Mouse (Mus musculus): ENCODE results near the gene Hist1h2br.
"Not testable (repeated sequence)": the region's sequence is repeated elsewhere in the genome, so short reads cannot be mapped to it uniquely, and the experiment has no call there.

Gene Hist1h2br

GRCm38 (mm10) chr13:21833461-21833860, at the start of gene Hist1h2br, which contains the start of gene Hist1h2ap:
Hist1h2br (plus strand) TSS chr13:21833743.
Hist1h2ap (minus strand) TSS chr13:21833507.
- not testable (repeated sequence) for DNase-seq

GRCm38 (mm10) chr13:21784311-21784710, 49.2 kb upstream of the Hist1h2br start:
- no peak for DNase-seq

- DNase-seq, result no peak
Observed at GRCm38 (mm10) chr13:21786189-21786898, 47.2 kb upstream of the Hist1h2br start.

- peak; percentile 82 to 86 for DNase-seq
Observed at GRCm38 (mm10) chr13:21786899-21787629, 46.5 kb upstream of the Hist1h2br start, which contains the start of the genes Hist1h2an and Hist1h2bp. Hist1h2an (minus strand) TSS chr13:21787218. Hist1h2bp (plus strand) TSS chr13:21787461.

DNA sequence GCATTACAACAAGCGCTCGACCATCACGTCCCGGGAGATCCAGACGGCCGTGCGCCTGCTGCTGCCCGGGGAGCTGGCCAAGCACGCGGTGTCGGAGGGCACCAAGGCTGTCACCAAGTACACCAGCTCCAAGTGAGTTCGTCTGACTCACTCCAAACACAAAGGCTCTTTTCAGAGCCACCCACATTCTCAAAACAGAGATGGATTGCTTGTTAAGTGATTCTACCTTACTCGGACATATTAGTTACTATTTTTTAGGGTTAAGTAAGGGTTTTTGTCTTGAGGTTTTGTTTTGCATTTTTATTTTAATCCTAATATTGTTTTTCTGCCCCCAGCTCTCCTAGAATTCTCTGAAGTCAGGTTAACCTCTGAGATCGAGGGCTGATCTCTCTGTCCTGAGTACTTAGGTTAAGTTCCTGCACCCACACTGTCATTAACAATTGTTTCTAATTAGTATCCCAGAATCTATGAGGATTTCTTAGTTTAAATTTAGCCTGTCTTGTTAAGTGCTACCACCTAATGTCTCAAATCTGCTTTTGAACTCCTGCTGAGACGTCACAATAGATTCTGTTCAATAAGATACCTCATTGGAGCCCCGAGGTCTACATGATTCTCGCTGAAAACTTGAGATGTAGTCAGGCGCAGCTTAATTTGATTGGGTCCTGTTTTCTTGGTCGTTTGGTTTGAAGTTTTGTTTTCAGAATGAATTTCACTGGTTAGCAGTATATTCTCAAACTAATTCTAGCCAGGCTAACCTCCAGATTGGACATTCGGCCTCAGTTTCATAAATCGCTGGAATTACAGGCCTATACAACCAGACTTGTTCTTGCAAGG, 45.6 kb upstream of the Hist1h2br start:
- DNase-seq, result no peak

DNA sequence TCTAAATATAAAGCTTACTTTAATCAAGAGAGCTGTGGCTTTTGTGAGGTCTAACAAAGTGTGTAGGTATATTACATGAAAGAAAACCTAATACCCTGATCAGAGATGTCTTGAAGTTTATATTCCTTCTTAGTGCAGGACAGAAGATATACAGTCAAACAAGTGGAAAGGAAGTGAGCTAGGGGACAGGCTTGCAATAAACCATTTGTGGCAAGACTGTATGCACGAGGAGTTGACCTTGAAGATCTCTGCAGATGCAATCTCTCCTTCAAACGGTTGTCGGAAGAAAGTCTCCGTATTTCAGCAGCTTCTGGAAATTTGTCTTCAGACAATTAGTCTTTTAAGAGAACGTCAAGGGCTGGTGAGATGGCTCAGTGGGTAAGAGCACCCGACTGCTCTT, 43.6 kb upstream of the Hist1h2br start:
- no peak for DNase-seq

GRCm38 (mm10) chr13:21790601-21791283, 42.8 kb upstream of the Hist1h2br start:
- no peak for DNase-seq

DNA sequence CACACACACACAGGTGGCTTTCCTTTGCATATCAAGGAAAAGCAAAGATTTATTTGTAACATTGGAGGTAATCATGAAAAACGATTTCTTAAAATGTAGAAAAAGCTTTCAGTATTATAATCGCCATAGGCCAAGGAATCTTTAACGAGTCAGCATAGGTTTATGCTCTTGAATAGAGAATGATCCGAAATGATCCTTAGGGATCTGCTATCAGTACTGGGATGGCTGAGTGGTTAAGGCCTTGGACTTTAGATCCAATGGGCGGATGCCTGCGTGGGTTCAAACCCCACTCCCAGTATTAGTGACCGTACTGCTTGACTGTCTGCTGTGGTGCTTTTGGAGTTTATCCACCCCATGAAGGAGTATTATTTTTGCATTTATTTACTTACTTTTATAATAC, 38.0 kb upstream of the Hist1h2br start:
- no peak for DNase-seq

DNA sequence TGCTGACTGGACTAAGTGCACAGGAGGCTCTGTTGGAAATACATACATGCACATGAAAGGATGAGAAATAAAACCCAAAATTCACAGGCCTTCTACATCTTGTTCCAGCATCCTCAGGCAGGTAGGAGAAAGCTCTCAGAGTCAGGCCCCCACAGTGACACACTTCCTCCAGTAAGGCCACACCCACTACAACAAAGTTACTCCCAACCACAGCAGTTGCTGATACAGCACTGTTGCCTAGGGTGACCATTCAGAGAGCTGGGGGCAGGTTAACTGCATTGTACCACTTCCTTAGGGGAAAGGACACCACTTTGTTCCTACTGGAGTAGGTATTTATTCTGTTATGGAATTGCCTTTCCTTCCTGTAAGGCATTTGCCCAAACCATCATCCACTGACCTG, 36.4 kb upstream of the Hist1h2br start:
- DNase-seq, result not testable (repeated sequence)

DNA sequence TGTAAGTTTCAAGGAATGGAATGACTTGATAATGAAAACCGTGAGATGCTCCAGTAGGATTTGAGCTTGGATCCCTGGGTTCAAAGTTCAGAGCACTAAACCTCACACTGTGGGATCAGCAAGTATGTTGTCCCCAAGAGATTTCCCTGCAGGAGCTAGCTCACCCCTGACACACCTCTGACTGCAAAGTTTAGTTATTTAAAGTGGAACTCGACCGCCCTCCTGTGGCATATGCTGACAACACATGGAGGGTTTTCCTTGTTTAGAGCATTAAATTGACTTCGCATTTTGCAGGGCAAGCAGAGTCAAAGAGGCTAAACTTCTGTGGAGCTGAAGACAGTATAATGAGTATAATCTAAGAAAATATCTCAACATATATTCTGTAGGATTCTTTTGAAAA, 30.5 kb upstream of the Hist1h2br start:
- DNase-seq, result not testable (repeated sequence)

DNA sequence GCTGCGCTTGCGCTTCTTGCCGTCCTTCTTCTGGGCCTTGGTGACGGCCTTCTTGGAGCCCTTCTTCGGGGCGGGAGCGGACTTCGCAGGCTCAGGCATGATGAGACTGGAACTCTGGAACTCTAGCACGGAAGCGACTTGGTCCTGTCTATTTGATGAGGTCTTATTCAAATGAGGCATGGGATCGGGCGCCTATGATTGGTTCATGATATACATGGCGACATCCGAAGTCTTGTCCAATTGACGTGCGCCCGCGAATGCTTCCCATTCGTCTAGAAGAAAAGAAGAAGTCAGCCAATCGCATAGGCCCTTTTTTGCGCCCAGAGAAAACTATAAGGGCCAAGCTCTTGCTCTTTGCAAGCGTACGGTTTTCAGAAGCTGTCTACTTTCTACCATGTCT, 23.5 kb upstream of the Hist1h2br start, which contains the start of the genes Hist1h2bq and Hist1h2ao:
Hist1h2bq (minus strand) TSS at position 125 of the 400 bp plus-strand sequence.
Hist1h2ao (plus strand) TSS at position 393 of the 400 bp plus-strand sequence.
- not testable (repeated sequence) for DNase-seq

GRCm38 (mm10) chr13:21811074-21811473, 22.5 kb upstream of the Hist1h2br start:
- DNase-seq, result not testable (repeated sequence)

DNA sequence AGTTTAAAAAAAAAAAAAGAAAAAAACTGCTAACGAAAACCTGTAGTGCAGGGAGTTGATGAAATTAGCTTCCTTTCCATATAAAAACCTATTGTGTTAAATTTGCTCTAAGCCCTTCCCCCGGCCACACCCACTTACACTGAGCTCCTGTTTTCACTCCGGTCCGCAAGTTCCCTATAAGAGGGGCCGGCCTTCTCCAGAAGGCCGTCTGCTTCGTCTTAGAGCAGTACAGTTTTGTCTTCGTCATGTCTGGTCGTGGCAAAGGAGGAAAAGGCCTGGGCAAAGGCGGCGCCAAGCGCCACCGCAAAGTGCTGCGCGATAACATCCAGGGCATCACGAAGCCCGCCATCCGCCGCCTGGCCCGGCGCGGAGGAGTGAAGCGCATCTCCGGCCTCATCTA, 22.0 kb upstream of the Hist1h2br start, which contains the start of gene Hist1h4m:
Hist1h4m (plus strand) TSS at position 208 of the 400 bp plus-strand sequence.
- peak; percentile 51 to 64 for DNase-seq

- peak; percentile 5 to 22 for DNase-seq
Observed at GRCm38 (mm10) chr13:21812092-21812491, 21.5 kb upstream of the Hist1h2br start.

GRCm38 (mm10) chr13:21820082-21820890, 13.3 kb upstream of the Hist1h2br start:
- DNase-seq, result not testable (repeated sequence)

DNA sequence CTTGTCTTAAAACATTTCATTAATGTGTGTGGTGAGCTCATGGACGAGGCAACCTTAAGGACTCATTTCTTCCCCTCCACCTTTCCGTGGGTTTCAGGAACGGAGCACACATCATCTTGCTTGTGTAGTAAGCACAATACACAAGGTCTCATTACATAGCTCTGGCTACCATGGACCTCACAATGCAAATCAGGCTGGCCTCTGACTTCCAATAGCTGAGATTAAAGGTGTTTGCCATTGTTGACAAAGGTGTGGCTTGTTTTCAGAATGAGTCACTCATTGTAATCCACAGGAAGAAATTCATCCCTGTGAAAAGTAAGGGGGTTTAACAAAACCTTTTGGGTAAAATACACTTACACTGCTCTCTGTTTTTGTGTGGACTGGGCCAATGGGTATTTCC, 5.0 kb upstream of the Hist1h2br start:
- DNase-seq, result no peak

DNA sequence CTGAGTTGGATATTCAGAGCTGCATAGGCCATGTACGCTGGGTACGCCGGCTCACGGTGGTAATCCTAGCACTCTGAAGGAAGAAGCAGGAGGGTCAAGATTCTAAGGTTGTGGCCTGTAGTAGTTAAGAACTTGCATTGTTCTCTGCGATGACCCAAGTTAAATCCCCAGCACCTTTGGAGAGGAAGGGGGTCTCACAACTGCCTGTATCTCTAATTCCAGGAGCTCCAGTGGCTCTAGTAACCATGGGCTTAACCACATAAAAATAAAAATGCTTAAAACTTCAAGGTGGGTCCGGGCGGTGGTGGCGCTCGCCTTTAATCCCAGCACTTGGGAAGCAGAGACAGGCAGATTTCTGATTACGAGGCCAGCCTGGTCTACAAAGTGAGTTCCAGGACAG, 3.2 kb upstream of the Hist1h2br start:
- DNase-seq, result peak in 1 of 2 experiments; percentile 9

- DNase-seq, result peak; percentile 40 to 54
Observed at GRCm38 (mm10) chr13:21831418-21832394, 1.8 kb upstream of the Hist1h2br start, which contains the start of gene Hist1h4n. Hist1h4n (minus strand) TSS chr13:21832196.

GRCm38 (mm10) chr13:21840508-21840907, 7.0 kb downstream of the Hist1h2br start:
- not testable (repeated sequence) for DNase-seq

- DNase-seq, result not testable (repeated sequence)
Observed at GRCm38 (mm10) chr13:21846356-21846755, 12.8 kb downstream of the Hist1h2br start.
